Mouse (Mus musculus) thymus, postnatal 4 days (tissue): ENCODE results near the gene Arf3.

Source experiments
- DNase-seq: peaks from one replicate; pipeline ENCODE4 v3.0.0; 2021

Gene Arf3

GRCm38 (mm10) chr15:98714230-98714652 lies 48.8 kb downstream of the Arf3 start:
- DNase-seq, result no peak

DNA sequence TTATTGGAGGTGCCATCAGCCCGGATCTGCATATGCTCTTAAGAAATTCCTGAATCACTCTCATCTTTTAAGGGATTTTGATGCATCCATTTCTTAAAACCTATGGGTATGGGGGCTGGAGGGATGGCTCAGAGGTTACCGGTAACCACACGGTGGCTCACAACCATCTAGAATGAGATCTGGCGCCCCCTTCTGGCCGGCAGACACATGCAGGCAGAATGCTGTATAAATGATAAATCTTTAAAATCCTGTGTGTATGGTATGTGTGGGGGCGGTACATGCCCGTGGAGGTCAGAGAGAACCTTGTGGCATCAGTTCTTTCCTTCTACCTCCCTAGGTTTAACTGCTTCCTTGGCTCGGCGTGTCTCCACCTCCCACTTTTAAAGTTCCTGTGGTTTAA lies 52.6 kb downstream of the Arf3 start:
- DNase-seq, result peak; percentile 95

DNA sequence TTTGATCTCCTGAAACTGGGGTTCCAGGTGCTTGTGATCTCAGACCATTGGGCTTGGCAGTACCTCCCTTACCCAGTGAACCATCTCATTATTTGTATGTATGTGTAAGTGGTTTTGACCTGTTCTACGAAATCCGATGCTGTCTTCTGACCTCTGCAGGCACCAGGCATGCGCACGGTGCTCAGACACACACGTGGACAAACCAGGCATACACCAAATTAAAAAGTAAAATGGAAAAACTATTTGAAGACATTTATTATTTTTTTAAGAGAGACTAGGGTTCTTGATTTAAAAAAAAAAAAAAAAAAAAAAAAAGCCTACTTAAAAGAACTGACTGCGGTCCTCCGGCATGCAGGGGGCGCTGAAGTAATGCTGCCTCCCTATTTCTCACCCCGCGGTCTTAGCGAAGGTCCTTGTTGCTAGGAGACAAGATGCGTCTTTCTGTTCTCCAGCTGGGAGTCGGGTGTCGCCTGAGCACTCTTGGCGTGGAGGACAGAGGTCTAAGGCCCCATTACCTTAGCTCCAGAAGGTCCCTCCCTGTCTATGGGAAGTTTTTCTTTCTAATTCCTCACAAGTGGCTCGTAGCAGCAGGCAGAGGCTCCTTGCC lies 55.1 kb downstream of the Arf3 start, which contains the start of gene Ccdc65:
Gene Ccdc65 (plus strand): TSS at position 442 of the 607 bp plus-strand sequence.
- DNase-seq, result peak; percentile 86

DNA sequence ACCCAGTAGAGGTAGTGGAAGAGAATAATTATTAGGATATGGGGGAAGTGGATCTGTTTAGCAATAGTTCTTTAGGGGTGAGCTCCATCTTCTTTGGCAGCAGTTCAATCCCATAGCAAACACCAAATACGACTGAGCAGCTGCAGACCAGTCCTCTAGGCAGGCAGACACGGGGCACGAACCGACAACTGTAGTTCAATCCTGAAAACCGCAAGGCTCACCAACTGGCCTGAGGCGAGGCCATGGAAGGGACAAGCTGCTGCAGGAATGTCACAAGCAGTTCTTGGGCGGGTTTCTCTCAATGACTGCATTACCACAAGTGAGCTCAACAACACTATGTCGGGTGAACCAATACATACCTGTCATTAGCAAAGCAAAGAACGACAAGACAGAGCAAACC lies 58.7 kb downstream of the Arf3 start:
- no peak for DNase-seq

- DNase-seq, result peak; percentile 97
Measured at GRCm38 (mm10) chr15:98699190-98700105, 63.6 kb downstream of the Arf3 start.

- no peak for DNase-seq
Measured at GRCm38 (mm10) chr15:98696216-98696615, 66.8 kb downstream of the Arf3 start.

DNA sequence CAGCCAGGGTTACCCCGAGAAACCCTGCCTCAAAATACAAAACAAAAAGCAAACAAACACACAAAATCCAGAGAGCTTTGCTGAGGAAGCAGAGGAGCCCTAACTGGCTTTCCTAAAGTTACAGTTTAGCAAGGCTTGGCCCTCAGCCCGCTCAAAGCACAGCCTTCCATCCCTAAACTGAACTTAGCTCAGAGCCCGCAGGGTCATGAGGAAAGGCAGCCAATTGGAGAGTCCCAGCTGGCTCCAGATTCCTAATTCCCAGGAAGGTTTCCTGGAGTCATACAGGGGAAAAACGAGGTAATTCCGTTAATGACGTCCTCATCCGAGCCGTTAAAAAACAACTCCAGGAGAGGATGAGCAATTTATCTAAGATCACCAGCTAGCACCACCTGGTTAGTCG lies 67.3 kb downstream of the Arf3 start:
- no peak for DNase-seq

DNA sequence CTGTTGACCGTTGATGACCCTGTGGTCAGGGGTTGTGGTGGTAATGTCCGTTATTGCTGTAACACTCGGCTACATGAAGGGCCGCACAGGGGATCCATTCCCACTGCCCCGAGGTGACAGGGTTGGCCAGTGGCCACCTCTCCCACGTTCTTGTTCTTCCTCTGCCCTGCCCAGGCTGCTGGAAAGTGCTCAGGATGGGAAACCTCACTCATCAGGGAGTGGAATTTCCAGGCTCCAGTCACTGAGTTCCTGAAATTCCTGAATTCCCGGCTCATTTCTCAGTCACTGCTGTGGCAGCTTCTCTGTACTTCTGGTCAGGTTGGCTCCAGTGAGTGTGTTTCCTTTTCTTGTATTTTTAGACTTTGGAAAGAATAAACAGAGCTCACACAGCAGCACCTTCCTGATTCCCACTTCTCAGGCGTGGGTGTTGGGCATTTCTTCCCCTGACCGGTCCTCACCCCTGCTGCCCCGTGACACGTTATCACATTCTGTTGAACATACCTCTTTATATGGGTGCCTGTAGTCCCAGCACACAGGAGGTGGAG lies 70.8 kb downstream of the Arf3 start:
- no peak for DNase-seq

- no peak for DNase-seq
Measured at GRCm38 (mm10) chr15:98691486-98692147, 71.4 kb downstream of the Arf3 start.

- no peak for DNase-seq
Measured at GRCm38 (mm10) chr15:98689682-98690081, 73.3 kb downstream of the Arf3 start.
